Mouse (Mus musculus) forebrain, embryonic 16.5 days (tissue): ENCODE data around the gene Ascl1. TPM values are rescaled to one million over a fixed set of nuclear protein-coding genes. Genes with fewer than 3 reads are reported as not detected.

Source experiments
- ATAC-seq: fragments of 200-750 bp; cut with Nextera tagmentation; 2 replicates; pipeline ENCODE4 v1.8.0; 2017; ENCODE audit warnings: mild to moderate bottlenecking, moderate library complexity
- H3K27ac ChIP-seq: fragments of 300-500 bp; sonication (generic); 2 replicates; pipeline ENCODE4 v1.5.1; 2014; ENCODE audit warnings: low read length, control low read depth
- H3K27me3 ChIP-seq: fragments of 300-500 bp; sonication (generic); replicated peaks from 2 replicates; pipeline ENCODE4 v1.6.1; 2014; ENCODE audit warnings: low read length; ENCODE audit not compliant: control insufficient read depth, insufficient read depth
- H3K36me3 ChIP-seq: fragments of 300-500 bp; sonication (generic); 2 replicates; pipeline ENCODE4 v1.6.1; 2014; ENCODE audit not compliant: control insufficient read depth, insufficient read depth
- H3K4me1 ChIP-seq: fragments of 300-500 bp; sonication (generic); replicated peaks from 2 replicates; pipeline ENCODE4 v1.6.1; 2014; ENCODE audit warnings: low read length; ENCODE audit not compliant: control insufficient read depth, insufficient read depth
- H3K4me2 ChIP-seq: fragments of 300-500 bp; sonication (generic); 2 replicates; pipeline ENCODE4 v1.6.1; 2014; ENCODE audit warnings: mild to moderate bottlenecking, low read length, control low read depth
- H3K4me3 ChIP-seq: fragments of 300-500 bp; sonication (generic); replicated peaks from 2 replicates; pipeline ENCODE4 v1.5.1; 2014; ENCODE audit warnings: mild to moderate bottlenecking, low read length, control low read depth
- H3K9ac ChIP-seq: fragments of 300-500 bp; sonication (generic); replicated peaks from 2 replicates; pipeline ENCODE4 v1.6.1; 2014; ENCODE audit warnings: low read depth, low read length, control low read depth
- H3K9me3 ChIP-seq: fragments of 300-500 bp; sonication (generic); 2 replicates; pipeline ENCODE4 v1.6.1; 2016; ENCODE audit warnings: low read length; ENCODE audit not compliant: control insufficient read depth
- WGBS: fragments of 180-500 bp; shearing (Covaris S2); extraction: QIAGEN DNeasy Blood & Tissue Kit; methylation state at CpG from one replicate; pipeline ENCODE4 v1.1.7; 2014; 5-methylcytosine and 5-hydroxymethylcytosine counted together
- polyA plus RNA-seq: library from polyadenylated mRNA; unstranded; fragments of >200 nt; fragmentation: Nextera tagmentation; extraction: Ambion mirVana; gene quantifications from 2 replicates; pipeline ENCODE4 v1.2.1, GENCODE M21; 2015

The Ascl1 gene
- polyA plus RNA-seq, 1 experiment from 2014 or later = 15.7 TPM

DNA sequence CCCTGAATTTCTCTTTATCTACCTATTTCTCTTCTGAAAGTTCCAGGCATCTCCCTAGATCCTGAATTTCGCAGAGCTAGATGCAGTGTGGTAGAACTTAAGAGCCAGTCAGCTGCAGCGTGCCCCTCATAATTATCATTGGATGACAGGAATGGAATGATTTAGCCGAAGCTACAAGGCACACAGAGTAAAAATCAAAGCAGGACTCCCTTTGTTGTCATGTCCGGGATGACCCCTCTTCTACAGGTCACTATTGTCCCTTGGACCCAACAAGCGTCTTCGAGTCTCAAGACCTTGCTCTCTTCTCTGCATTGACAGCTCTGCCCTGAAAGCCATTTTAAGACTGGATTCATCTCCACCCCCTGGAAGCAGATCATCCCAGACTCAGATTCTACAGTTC, 44.1 kb downstream of the Ascl1 start:
- no peak overlapping the region for H3K4me3 ChIP-seq
- no peak overlapping the region for H3K9ac ChIP-seq
- H3K27ac ChIP-seq = no peak overlapping the region
- no peaks in the 10 kb centered on the region for H3K36me3 ChIP-seq
- no peaks in the 10 kb centered on the region for H3K27me3 ChIP-seq
- ATAC-seq = no peak
- H3K4me2 ChIP-seq = no peak overlapping the region
- H3K4me1 ChIP-seq = peaks cover 21% of the 10 kb centered on the region
- 84% methylated on average over 6 of the region's 6 CpGs for WGBS
- H3K9me3 ChIP-seq = no peaks in the 10 kb centered on the region

DNA sequence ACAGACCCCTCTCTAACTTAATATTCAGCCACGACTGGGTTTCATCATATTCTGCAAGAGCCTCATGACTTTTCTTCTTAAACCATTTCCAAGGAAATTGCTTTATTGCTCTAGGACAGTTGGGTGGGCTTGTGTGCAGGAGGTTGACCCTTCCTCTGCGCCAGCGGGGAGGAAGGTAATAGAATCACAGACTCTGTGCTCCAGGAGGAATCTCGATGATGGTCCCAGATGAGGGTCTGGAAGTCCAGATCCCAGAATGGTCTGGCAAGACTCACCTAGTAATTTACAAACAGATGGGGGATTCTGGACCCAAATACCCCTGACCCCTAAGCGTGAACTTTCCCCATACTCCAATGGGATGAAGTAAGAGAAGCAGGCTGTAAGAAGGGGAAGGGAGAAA, 45.2 kb downstream of the Ascl1 start:
- Histone ChIP-seq H3K4me3 (no peak overlapping the region), H3K9me3 (no peaks in the 10 kb centered on the region), H3K9ac (no peak overlapping the region), H3K4me1 (peaks cover 24% of the 10 kb centered on the region), H3K27ac (peak overlapping the region; percentile 69), H3K4me2 (no peak overlapping the region; the same call in 1 of the 2 replicates), H3K27me3 (no peaks in the 10 kb centered on the region), H3K36me3 (no peaks in the 10 kb centered on the region)
- WGBS = 17% methylated on average over 5 of the region's 5 CpGs
- no peak for ATAC-seq

DNA sequence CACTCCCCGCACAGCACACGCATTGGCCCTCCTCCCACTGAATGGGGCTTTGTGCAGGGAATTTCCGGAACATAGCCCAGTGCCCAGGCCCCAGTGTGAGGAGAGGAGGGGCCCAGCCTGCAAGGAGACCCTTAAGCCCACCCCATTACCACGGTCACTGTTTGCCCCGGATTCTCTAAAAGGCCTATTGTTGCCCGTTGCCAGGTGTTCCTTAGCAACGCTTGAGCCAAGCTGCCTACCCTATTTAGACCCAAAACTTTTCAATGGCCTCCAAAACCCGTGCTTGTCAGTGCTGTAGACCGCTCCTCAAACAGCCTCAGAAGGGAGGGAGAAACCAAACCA, 45.7 kb downstream of the Ascl1 start:
- WGBS = 1% methylated on average over 9 of the region's 9 CpGs
- ATAC-seq = peak; percentile 93
- peak overlapping the region; percentile 15 for H3K4me3 ChIP-seq
- no peaks in the 10 kb centered on the region for H3K36me3 ChIP-seq
- H3K4me2 ChIP-seq = peak overlapping the region; percentile 49
- H3K27ac ChIP-seq = peak overlapping the region; percentile 69
- H3K9me3 ChIP-seq = no peaks in the 10 kb centered on the region
- H3K9ac ChIP-seq = peak overlapping the region; percentile 15; the same call in 1 of the 2 replicates
- peaks cover 24% of the 10 kb centered on the region for H3K4me1 ChIP-seq
- no peaks in the 10 kb centered on the region for H3K27me3 ChIP-seq

DNA sequence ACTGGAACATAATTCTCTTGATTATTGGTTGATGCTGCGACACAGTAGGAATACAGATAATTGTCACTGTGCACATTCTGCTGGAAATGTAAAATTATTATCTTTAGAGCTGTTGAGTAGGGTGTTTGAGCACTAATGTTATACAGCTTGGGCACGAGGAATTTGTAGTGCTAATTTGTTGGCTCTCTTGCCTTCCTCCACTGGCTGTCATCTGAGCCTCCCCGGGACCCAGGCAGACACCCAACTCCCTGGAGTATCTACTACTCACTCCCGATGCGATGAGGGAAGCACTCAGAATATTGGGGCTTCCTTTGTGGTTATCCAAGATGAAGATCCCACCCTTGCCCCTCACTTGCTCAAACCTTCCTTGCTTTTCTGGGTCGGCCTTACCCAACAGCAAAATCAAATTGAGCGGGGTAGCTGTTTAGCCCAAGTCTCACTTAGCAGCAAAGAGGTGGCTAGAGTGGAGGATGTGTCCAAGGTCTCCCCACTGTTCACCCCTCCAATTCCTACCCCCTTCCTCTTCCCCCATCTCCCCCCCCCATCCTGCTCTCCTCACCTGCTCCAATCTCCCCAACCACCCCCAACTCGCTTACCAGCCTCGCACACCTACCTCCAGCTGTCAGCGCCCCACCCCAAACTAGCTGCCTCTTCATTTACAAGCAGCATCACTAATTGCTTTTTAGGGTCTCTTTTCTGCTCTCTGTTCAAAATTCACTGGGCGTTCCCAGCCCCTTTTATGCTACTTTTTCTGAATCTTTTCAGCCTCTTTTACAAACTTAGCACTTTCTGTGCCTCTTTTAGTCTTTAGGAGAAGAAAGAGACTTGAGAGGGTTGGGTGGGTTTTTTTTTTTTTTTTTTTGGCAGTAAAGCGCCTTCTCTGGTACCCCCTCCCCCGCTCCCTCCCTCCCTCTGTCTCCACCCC, 46.4 kb downstream of the Ascl1 start:
- peak overlapping the region; percentile 80 for H3K27ac ChIP-seq
- no peak overlapping the region; the same call in none of the 2 replicates for H3K4me3 ChIP-seq
- H3K27me3 ChIP-seq = no peaks in the 10 kb centered on the region
- H3K9me3 ChIP-seq = no peaks in the 10 kb centered on the region
- H3K9ac ChIP-seq = no peak overlapping the region
- H3K36me3 ChIP-seq = no peaks in the 10 kb centered on the region
- peak; percentile 62 for ATAC-seq
- peaks cover 24% of the 10 kb centered on the region for H3K4me1 ChIP-seq
- WGBS = 4% methylated on average over 13 of the region's 13 CpGs
- peak overlapping the region; percentile 49 for H3K4me2 ChIP-seq

DNA sequence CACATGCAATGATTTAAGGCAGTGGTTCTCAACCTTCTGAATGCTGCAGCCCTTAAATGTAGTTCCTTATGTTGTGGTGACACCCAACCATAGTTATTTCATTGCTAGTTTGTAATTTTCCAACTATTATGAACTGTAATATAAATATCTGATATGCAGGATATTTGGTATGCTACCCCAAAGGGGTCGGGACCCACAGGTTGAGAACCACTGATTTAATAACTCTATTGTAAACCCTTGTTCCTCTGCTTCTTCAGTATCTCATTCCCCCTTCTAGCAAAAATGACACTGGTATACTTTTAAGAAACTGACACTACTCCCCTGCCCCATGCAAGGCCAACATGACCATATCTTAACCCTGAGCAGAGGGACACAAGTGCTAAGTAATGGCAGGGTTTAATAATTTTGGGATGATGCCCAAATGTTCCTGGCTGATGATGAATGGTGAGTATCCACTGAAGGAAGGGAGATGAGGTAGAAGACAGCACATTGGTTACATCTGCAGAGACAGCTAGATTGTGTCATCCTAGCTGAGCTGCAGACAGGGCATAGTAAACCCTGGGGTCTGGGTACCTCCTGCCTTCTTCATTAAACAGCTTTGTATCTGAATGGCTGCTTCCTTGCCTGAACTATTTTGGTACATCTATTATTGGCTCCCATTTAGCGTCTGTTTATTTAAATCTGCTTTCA, 47.2 kb downstream of the Ascl1 start:
- Histone ChIP-seq H3K27ac (peak overlapping the region; percentile 43), H3K27me3 (no peaks in the 10 kb centered on the region), H3K4me2 (peak overlapping the region; percentile 49), H3K4me1 (peaks cover 24% of the 10 kb centered on the region), H3K4me3 (no peak overlapping the region), H3K9me3 (no peaks in the 10 kb centered on the region), H3K36me3 (no peaks in the 10 kb centered on the region), H3K9ac (no peak overlapping the region)
- peak; percentile 50; the same call in 1 of the 2 replicates for ATAC-seq
- WGBS = 48% methylated on average over 2 of the region's 2 CpGs

Other genes with a start within 250 kb of the Ascl1 start
- not detected in 2 replicates for gene Pah, start 28.1 kb upstream of the Ascl1 start, polyA plus RNA-seq